Mouse (Mus musculus) neural tube, embryonic 12.5 days (tissue): ENCODE data around the gene Ufl1. TPM values are rescaled to one million over a fixed set of nuclear protein-coding genes. Genes with fewer than 3 reads are reported as not detected.
"Not testable (repeated sequence)": the region's sequence is repeated elsewhere in the genome, so short reads cannot be mapped to it uniquely, and the experiment has no call there.

Source experiments
- ATAC-seq: fragments of 200-750 bp; cut with Nextera tagmentation; 2 replicates; pipeline ENCODE4 v1.8.0; 2017; ENCODE audit warnings: low read depth, mild to moderate bottlenecking, moderate TSS enrichment, moderate library complexity; ENCODE audit not compliant: low FRiP score
- H3K27ac ChIP-seq: fragments of 300-500 bp; sonication (generic); 2 replicates; pipeline ENCODE4 v1.5.1; 2016
- H3K27me3 ChIP-seq: fragments of 300-500 bp; sonication (generic); replicated peaks from 2 replicates; pipeline ENCODE4 v1.6.1; 2016; ENCODE audit warnings: mild to moderate bottlenecking
- H3K36me3 ChIP-seq: fragments of 300-500 bp; sonication (generic); 2 replicates; pipeline ENCODE4 v1.6.1; 2016; ENCODE audit warnings: mild to moderate bottlenecking
- H3K4me1 ChIP-seq: fragments of 300-500 bp; sonication (generic); 2 replicates; pipeline ENCODE4 v1.6.1; 2016
- H3K4me2 ChIP-seq: fragments of 300-500 bp; sonication (generic); replicated peaks from 2 replicates; pipeline ENCODE4 v1.6.1; 2016; ENCODE audit warnings: mild to moderate bottlenecking
- H3K4me3 ChIP-seq: fragments of 300-500 bp; sonication (generic); 2 replicates; pipeline ENCODE4 v1.5.1; 2016
- H3K9ac ChIP-seq: fragments of 300-500 bp; sonication (generic); 2 replicates; pipeline ENCODE4 v1.6.1; 2016; ENCODE audit warnings: mild to moderate bottlenecking
- H3K9me3 ChIP-seq: fragments of 300-500 bp; sonication (generic); 2 replicates; pipeline ENCODE4 v1.6.1; 2016; ENCODE audit warnings: mild to moderate bottlenecking
- WGBS: fragments of 180-500 bp; shearing (Covaris S2); methylation state at CpG from one replicate; pipeline ENCODE4 v1.1.7; 2016; 5-methylcytosine and 5-hydroxymethylcytosine counted together
- polyA plus RNA-seq: library from polyadenylated mRNA; unstranded; fragments of >200 nt; fragmentation: Nextera tagmentation; extraction: Ambion mirVana; gene quantifications from 2 replicates; pipeline ENCODE4 v1.2.1, GENCODE M21; 2016

Ufl1 gene
- polyA plus RNA-seq: 30.5 and 34.7 TPM in 2 replicates

DNA sequence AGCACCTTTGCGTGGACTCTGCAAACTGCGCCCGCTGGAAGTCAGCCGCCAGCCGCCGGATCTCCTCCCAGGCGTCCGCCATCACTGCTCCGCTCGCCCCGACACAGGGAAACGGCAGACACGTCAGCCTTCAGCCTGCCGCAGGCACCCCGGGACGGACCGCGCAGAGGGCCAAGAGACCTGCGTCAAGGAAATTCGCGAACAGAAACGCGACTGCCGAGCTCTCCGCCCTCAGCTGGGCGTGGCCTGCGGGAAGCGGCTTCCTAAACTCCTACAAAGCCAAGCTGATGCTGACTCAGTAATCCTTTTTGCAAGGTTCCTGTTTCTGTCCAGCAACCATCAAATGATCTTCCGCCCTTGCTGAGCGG, at the start of gene Ufl1:
Ufl1 (minus strand) TSS at position 151 of the 368 bp plus-strand sequence.
- Histone ChIP-seq H3K9me3 (no peaks in the 10 kb centered on the region), H3K27ac (peak within 1 kb of the TSS; percentile 90), H3K27me3 (no peaks in the 10 kb centered on the region), H3K36me3 (peaks cover 14% of the 10 kb centered on the region), H3K9ac (peak within 1 kb of the TSS; percentile 92), H3K4me3 (peak within 1 kb of the TSS; percentile 81), H3K4me1 (peaks cover 7% of the 10 kb centered on the region; the same call in 1 of the 2 replicates), H3K4me2 (peak within 1 kb of the TSS; percentile 64)
- ATAC-seq: peak; percentile 98
- under 1% methylated on average over 30 of the region's 30 CpGs for WGBS

DNA sequence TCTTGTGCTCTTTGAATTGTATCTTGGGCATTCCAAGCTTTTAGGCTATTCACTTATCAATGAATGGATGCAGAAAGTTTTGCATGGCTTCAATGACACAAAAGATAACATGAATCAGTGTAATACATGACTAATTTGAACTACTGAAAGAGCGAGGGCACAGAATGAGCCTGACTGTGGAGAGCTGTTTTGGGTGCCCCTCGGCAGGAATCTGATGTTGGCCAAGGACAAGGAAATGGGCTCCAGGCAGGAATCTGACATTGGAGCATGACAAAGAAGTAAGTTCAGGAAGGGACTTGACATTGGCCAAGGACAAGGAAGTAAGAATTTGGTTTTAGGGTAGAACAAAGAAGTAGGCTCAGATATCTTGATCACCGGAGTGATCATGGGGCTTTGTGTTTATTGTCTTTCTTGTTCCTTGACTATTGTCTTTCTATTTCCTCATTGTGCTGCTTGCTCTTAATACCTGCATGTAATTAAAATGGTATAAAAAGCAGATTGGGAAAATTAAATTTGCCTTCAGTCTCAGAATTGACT, 44.1 kb upstream of the Ufl1 start:
- Histone ChIP-seq H3K27ac (no peak overlapping the region), H3K4me3 (no peak overlapping the region), H3K9ac (no peak overlapping the region), H3K4me2 (no peak overlapping the region), H3K9me3 (no peaks in the 10 kb centered on the region), H3K4me1 (no peaks in the 10 kb centered on the region), H3K27me3 (no peaks in the 10 kb centered on the region), H3K36me3 (no peaks in the 10 kb centered on the region)
- 88% methylated on average over 3 of the region's 3 CpGs for WGBS
- ATAC-seq: no peak

GRCm38 (mm10) chr4:25322631-25323178, 41.1 kb upstream of the Ufl1 start:
- 75% methylated on average over 2 of the region's 2 CpGs for WGBS
- Histone ChIP-seq H3K4me1 (no peaks in the 10 kb centered on the region), H3K4me3 (no peak overlapping the region), H3K27me3 (no peaks in the 10 kb centered on the region), H3K36me3 (no peaks in the 10 kb centered on the region), H3K9me3 (no peaks in the 10 kb centered on the region), H3K4me2 (no peak overlapping the region), H3K27ac (no peak overlapping the region), H3K9ac (no peak overlapping the region)
- no peak for ATAC-seq

- H3K27me3 ChIP-seq: no peaks in the 10 kb centered on the region
- no peaks in the 10 kb centered on the region for H3K9me3 ChIP-seq
- H3K4me3 ChIP-seq: no peak overlapping the region
- no peaks in the 10 kb centered on the region for H3K4me1 ChIP-seq
- no peak for ATAC-seq
- no peaks in the 10 kb centered on the region for H3K36me3 ChIP-seq
- H3K9ac ChIP-seq: no peak overlapping the region
- H3K4me2 ChIP-seq: no peak overlapping the region
- 78% methylated on average over 3 of the region's 3 CpGs for WGBS
- no peak overlapping the region for H3K27ac ChIP-seq
Observed at GRCm38 (mm10) chr4:25313767-25314166, 32.1 kb upstream of the Ufl1 start.

- H3K4me2 ChIP-seq, H3K9me3 ChIP-seq, H3K4me1 ChIP-seq, H3K27me3 ChIP-seq, H3K4me3 ChIP-seq, H3K27ac ChIP-seq, H3K36me3 ChIP-seq, H3K9ac ChIP-seq, ATAC-seq: not testable (repeated sequence)
- 91% methylated on average over 1 of the region's 1 CpGs for WGBS
Observed at GRCm38 (mm10) chr4:25285002-25285401, 3.4 kb upstream of the Ufl1 start.

DNA sequence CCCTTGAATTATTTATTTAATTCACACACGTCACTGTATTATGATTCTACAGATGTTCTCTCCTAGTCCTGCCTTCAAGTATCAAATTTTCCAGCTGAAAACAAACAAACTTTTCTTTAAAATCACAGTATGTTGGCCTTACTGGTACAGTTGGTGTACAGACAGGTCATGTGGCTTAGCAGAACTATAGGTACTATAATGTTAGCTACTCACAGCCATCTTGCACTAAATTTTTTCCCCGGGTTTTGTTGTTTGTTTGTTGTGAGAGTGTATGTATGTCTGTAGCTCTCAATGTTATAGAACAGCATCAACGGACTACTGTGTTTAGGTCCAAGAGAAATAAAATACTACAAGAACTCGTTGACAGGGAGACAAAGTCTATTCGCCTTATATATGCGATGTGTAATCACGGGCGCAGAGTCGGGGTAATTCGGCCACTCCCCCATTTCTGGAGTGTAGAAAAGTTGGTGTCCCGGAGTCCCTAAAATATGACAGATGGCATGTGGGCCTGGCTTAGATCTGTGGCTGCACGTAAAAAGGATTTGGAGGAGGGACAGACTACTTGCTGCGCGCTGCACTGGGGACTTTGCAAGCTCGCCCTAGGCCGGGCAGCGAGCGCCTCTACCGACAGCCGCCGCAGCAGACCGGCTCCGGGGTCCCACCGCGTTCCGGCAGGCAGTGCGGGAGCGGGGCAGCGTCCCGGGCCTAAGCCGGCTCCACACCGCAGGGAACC, 517 bp downstream of the Ufl1 start:
- peak; percentile 93 for ATAC-seq
- Histone ChIP-seq H3K4me3 (peak overlapping the region; percentile 81), H3K36me3 (peaks cover 15% of the 10 kb centered on the region), H3K9me3 (no peaks in the 10 kb centered on the region), H3K27me3 (no peaks in the 10 kb centered on the region), H3K27ac (peak overlapping the region; percentile 90), H3K4me2 (peak overlapping the region; percentile 64), H3K4me1 (peaks cover 7% of the 10 kb centered on the region; the same call in 1 of the 2 replicates), H3K9ac (peak overlapping the region; percentile 92)
- WGBS: 2% methylated on average over 32 of the region's 32 CpGs

- H3K27me3 ChIP-seq: no peaks in the 10 kb centered on the region
- H3K4me2 ChIP-seq: no peak overlapping the region
- H3K4me1 ChIP-seq: no peaks in the 10 kb centered on the region
- no peaks in the 10 kb centered on the region for H3K9me3 ChIP-seq
- peaks cover 73% of the 10 kb centered on the region for H3K36me3 ChIP-seq
- 94% methylated on average over 7 of the region's 7 CpGs for WGBS
- no peak overlapping the region for H3K9ac ChIP-seq
- H3K27ac ChIP-seq: no peak overlapping the region
- no peak for ATAC-seq
- no peak overlapping the region for H3K4me3 ChIP-seq
Observed at GRCm38 (mm10) chr4:25272861-25273627, 8.6 kb downstream of the Ufl1 start.

DNA sequence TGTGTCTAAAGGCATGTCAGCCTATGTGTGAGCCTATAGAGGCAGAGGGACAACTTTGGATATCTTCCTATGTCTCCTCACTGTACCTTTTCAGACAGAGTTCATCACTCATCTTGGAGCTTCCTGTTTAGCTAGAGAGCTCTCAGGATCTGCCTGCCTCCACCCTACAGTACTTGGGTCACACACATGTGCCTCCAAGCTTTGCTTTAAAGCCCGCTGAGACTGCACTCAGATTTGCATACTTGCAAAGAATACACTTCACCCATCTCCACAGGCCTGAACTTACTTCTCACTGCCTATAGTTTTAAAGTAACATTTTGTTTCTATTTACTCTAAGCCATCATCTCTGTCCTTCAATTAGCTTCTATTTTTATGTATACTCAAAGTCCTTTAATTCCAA, 9.7 kb downstream of the Ufl1 start:
- peaks cover 73% of the 10 kb centered on the region for H3K36me3 ChIP-seq

GRCm38 (mm10) chr4:25267144-25267543, 14.5 kb downstream of the Ufl1 start:
- no peaks in the 10 kb centered on the region for H3K4me1 ChIP-seq
- H3K36me3 ChIP-seq: peaks cover 60% of the 10 kb centered on the region
- ATAC-seq: no peak
- H3K4me2 ChIP-seq: no peak overlapping the region
- no peaks in the 10 kb centered on the region for H3K27me3 ChIP-seq
- H3K9me3 ChIP-seq: no peaks in the 10 kb centered on the region
- WGBS: 92% methylated on average over 3 of the region's 3 CpGs
- no peak overlapping the region for H3K27ac ChIP-seq
- H3K4me3 ChIP-seq: no peak overlapping the region
- H3K9ac ChIP-seq: no peak overlapping the region

More for the DNA sequence above, 9.7 kb downstream of the Ufl1 start:
- Histone ChIP-seq H3K4me2 (no peak overlapping the region), H3K9me3 (no peaks in the 10 kb centered on the region), H3K4me1 (no peaks in the 10 kb centered on the region), H3K4me3 (no peak overlapping the region), H3K9ac (no peak overlapping the region), H3K27me3 (no peaks in the 10 kb centered on the region), H3K27ac (no peak overlapping the region)
- 90% methylated on average over 1 of the region's 1 CpGs for WGBS
- no peak for ATAC-seq

DNA sequence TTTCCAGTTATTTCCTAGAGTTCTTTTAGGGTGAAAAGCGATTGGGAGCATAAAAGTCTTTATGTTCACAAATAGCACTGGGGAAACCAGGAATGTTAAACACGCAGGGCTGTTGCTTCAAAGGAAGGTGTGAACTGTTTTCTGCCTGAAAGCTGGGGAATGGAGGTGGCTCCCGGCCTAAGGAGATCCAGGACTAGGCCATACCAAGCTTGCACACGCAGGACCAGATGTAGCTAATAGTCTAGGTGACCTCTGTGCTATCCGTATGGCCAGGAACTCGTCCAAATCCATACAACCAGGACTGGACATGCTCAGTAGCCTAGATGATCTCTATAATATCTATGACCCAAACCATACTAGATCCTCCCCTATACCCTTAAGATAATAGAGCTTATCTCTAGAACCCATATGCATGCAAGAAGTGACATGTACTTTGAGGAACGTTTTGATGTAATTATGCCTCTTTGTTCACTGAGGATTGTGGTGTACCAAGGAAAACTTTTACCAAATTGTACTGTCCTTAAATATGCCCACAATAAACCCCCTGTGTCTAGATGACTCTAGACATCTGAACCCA, 23.7 kb downstream of the Ufl1 start:
- ATAC-seq: no peak
- peaks cover 36% of the 10 kb centered on the region for H3K36me3 ChIP-seq
- WGBS: 93% methylated on average over 7 of the region's 7 CpGs

GRCm38 (mm10) chr4:25242776-25243175, 38.8 kb downstream of the Ufl1 start, which contains the start of gene Fhl5:
TSS of gene Fhl5 (minus strand) at chr4:25242876.
- H3K9ac ChIP-seq: no peak within 1 kb of the TSS
- no peaks in the 10 kb centered on the region for H3K36me3 ChIP-seq
- no peaks in the 10 kb centered on the region for H3K9me3 ChIP-seq
- no peak within 1 kb of the TSS for H3K4me2 ChIP-seq
- H3K27ac ChIP-seq: no peak within 1 kb of the TSS
- 91% methylated on average over 3 of the region's 3 CpGs for WGBS
- no peak for ATAC-seq
- no peaks in the 10 kb centered on the region for H3K4me1 ChIP-seq
- no peak within 1 kb of the TSS for H3K4me3 ChIP-seq
- H3K27me3 ChIP-seq: no peaks in the 10 kb centered on the region

More for the DNA sequence above, 23.7 kb downstream of the Ufl1 start:
- Histone ChIP-seq H3K4me2 (no peak overlapping the region), H3K4me3 (no peak overlapping the region), H3K9me3 (no peaks in the 10 kb centered on the region), H3K27ac (no peak overlapping the region), H3K9ac (no peak overlapping the region), H3K4me1 (no peaks in the 10 kb centered on the region), H3K27me3 (no peaks in the 10 kb centered on the region)

GRCm38 (mm10) chr4:25235663-25236062, 46.0 kb downstream of the Ufl1 start:
- H3K9me3 ChIP-seq, H3K4me2 ChIP-seq, H3K36me3 ChIP-seq, H3K27me3 ChIP-seq, H3K9ac ChIP-seq, H3K4me3 ChIP-seq, H3K4me1 ChIP-seq, ATAC-seq, H3K27ac ChIP-seq: not testable (repeated sequence)
- 96% methylated on average over 1 of the region's 1 CpGs for WGBS
